Mouse (Mus musculus) brain, embryonic 18.5 days (tissue): Measurements from ENCODE around the gene Fbxw26.
"Not testable (repeated sequence)": the region's sequence is repeated elsewhere in the genome, so short reads cannot be mapped to it uniquely, and the experiment has no call there.

Source experiments
- DNase-seq: peaks from one replicate; pipeline ENCODE4 v3.0.0-alpha.2; 2012; ENCODE audit warnings: low read depth, low spot score

The Fbxw26 gene

GRCm38 (mm10) chr9:109745989-109746388, at the start of gene Fbxw26:
Fbxw26 (minus strand) TSS chr9:109746089.
- DNase-seq = not testable (repeated sequence)

- no peak for DNase-seq
Observed at GRCm38 (mm10) chr9:109795221-109795620, 49.3 kb upstream of the Fbxw26 start.

- not testable (repeated sequence) for DNase-seq
Observed at GRCm38 (mm10) chr9:109790570-109790969, 44.7 kb upstream of the Fbxw26 start, which contains the start of gene Fbxw27. Fbxw27 (minus strand) TSS chr9:109790670.

GRCm38 (mm10) chr9:109766841-109767240, 21.0 kb upstream of the Fbxw26 start:
- not testable (repeated sequence) for DNase-seq

GRCm38 (mm10) chr9:109702600-109702999, 43.3 kb downstream of the Fbxw26 start, which contains the start of gene Fbxw18:
Fbxw18 (minus strand) TSS chr9:109702700.
- DNase-seq = not testable (repeated sequence)

- no peak for DNase-seq
Observed at GRCm38 (mm10) chr9:109685299-109685698, 60.6 kb downstream of the Fbxw26 start.
